Comparison of ENCODE assay signal across 24 mouse cellular contexts in genomic region chr6:31086798-31087360, GRCm38 (mm10).
DNase-seq lines count a peak whose midpoint lies in the region; ATAC-seq and TF ChIP-seq lines count a peak whose summit lies in the region.
"Had no signal": no experiment of that assay in that cellular context is flagged by ENCODE, and none has a peak within 500 bp of the region (broad histone marks: within the 10 kb centered on the region; RNA-seq: fewer than 3 reads in every experiment).

No protein-coding gene starts in this region.

- no peaks in the 10 kb centered on the region for H3K27me3 ChIP-seq in forebrain, embryonic 13.5 days
- H3K27me3 ChIP-seq in forebrain, embryonic 15.5 days, result no peaks in the 10 kb centered on the region
- H3K27me3 ChIP-seq in lung, embryonic 15.5 days, result no peaks in the 10 kb centered on the region
- no peaks in the 10 kb centered on the region for H3K27me3 ChIP-seq in myocyte (ENCODE audit: control insufficient read depth, insufficient read depth, insufficient read length)
- H3K27me3 ChIP-seq: CH12.LX; embryonic facial prominence, embryonic 13.5 days; neural tube, embryonic 15.5 days had no signal

- peaks cover 57% of the 10 kb centered on the region for H3K79me2 ChIP-seq in myocyte (ENCODE audit: control insufficient read depth, insufficient read depth)

- H3K4me2 ChIP-seq in forebrain, embryonic 13.5 days, result peak overlapping the region; percentile 62
- H3K4me2 ChIP-seq in forebrain, embryonic 15.5 days (replicated peaks), result no peak overlapping the region
- H3K4me2 ChIP-seq in lung, embryonic 15.5 days, result 0 out of 2 replicates have a peak overlapping the region, but pooled peaks have one; percentile 1
- H3K4me2 ChIP-seq in myocyte (ENCODE audit: low read depth), result peak overlapping the region; percentile 92
- H3K4me2 ChIP-seq: embryonic facial prominence, embryonic 13.5 days; heart, embryonic 11.5 days; neural tube, embryonic 15.5 days had no signal

- 0 out of 2 replicates have a peak overlapping the region, but pooled peaks have one; percentile 13 for H3K9ac ChIP-seq in forebrain, embryonic 13.5 days
- H3K9ac ChIP-seq in forebrain, embryonic 15.5 days (replicated peaks), result no peak overlapping the region
- H3K9ac ChIP-seq in lung, embryonic 15.5 days, result no peak overlapping the region
- H3K9ac ChIP-seq: embryonic facial prominence, embryonic 13.5 days; liver, embryonic 14.5 days; neural tube, embryonic 15.5 days had no signal

- no peak for ATAC-seq in forebrain, embryonic 13.5 days
- no peak for ATAC-seq in forebrain, embryonic 15.5 days (replicated peaks)
- ATAC-seq in lung, embryonic 15.5 days (ENCODE audit: borderline replicate concordance, extremely low read depth, low FRiP score, low TSS enrichment), result no peak
- ATAC-seq: hindbrain, embryonic 16.5 days; intestine, embryonic 16.5 days had no signal

- no peak overlapping the region for H3K4me3 ChIP-seq in forebrain, embryonic 13.5 days
- H3K4me3 ChIP-seq in forebrain, embryonic 15.5 days, result no peak overlapping the region
- no peak overlapping the region for H3K4me3 ChIP-seq in lung, embryonic 15.5 days
- H3K4me3 ChIP-seq in myocyte, result peak overlapping the region; percentile 34
- H3K4me3 ChIP-seq: embryonic facial prominence, embryonic 13.5 days; neural tube, embryonic 15.5 days had no signal

- peak overlapping the region; percentile 31 for H3ac ChIP-seq in myocyte (ENCODE audit: control insufficient read depth, insufficient read length)

- 70% methylated on average over 7 of the region's 7 CpGs for WGBS in forebrain, embryonic 13.5 days
- 64% methylated on average over 7 of the region's 7 CpGs for WGBS in forebrain, embryonic 15.5 days
- 57% methylated on average over 7 of the region's 7 CpGs for whole genome bisulfite sequencing in lung, embryonic 15.5 days

- TF ChIP-seq POLR2A in myocyte (IDR thresholded peaks at IDR 0.05; ENCODE audit: insufficient read length, low read depth), result no peak

- no peaks in the 10 kb centered on the region for H3K36me3 ChIP-seq in forebrain, embryonic 13.5 days (ENCODE audit: poor library complexity, severe bottlenecking)
- no peaks in the 10 kb centered on the region for H3K36me3 ChIP-seq in forebrain, embryonic 15.5 days
- no peaks in the 10 kb centered on the region for H3K36me3 ChIP-seq in lung, embryonic 15.5 days
- peaks cover 37% of the 10 kb centered on the region for H3K36me3 ChIP-seq in myocyte (ENCODE audit: control insufficient read depth, insufficient read depth)
- H3K36me3 ChIP-seq: embryonic facial prominence, embryonic 13.5 days; neural tube, embryonic 15.5 days had no signal

- no peak for DNase-seq in lung, postnatal 4 days
- peak; percentile 53 for DNase-seq in NIH3T3 (ENCODE audit: low read depth)
- DNase-seq in layer of hippocampus, postnatal 14 days (ENCODE audit: low spot score in 2 of 2), result no peak
- DNase-seq: adrenal gland, adult 2 months; cerebellum, adult 11-12 months; cerebellum, postnatal 25 days; gastrocnemius, postnatal 14 days; heart, adult 11 months; kidney, adult 9 months; kidney, postnatal 14 days; lung, postnatal 14 days; right cerebral cortex, adult 18-20 months had no signal

- no peak overlapping the region for H3K27ac ChIP-seq in forebrain, embryonic 13.5 days
- no peak overlapping the region for H3K27ac ChIP-seq in forebrain, embryonic 15.5 days (replicated peaks)
- 0 out of 2 replicates have a peak overlapping the region, but pooled peaks have one; percentile 77 for H3K27ac ChIP-seq in lung, embryonic 15.5 days
- H3K27ac ChIP-seq: liver, embryonic 14.5 days; neural tube, embryonic 15.5 days had no signal

- H3K4me1 ChIP-seq in forebrain, embryonic 13.5 days, result peaks cover 54% of the 10 kb centered on the region
- H3K4me1 ChIP-seq in forebrain, embryonic 15.5 days, result peaks cover 35% of the 10 kb centered on the region
- H3K4me1 ChIP-seq in lung, embryonic 15.5 days, result peaks cover 42% of the 10 kb centered on the region

- no peaks in the 10 kb centered on the region for H3K9me3 ChIP-seq in forebrain, embryonic 13.5 days (replicated peaks)
- no peaks in the 10 kb centered on the region for H3K9me3 ChIP-seq in forebrain, embryonic 15.5 days
- no peaks in the 10 kb centered on the region for H3K9me3 ChIP-seq in lung, embryonic 15.5 days
- H3K9me3 ChIP-seq: embryonic facial prominence, embryonic 13.5 days; G1E; neural tube, embryonic 15.5 days had no signal

TF ChIP-seq in myocyte, 11 proteins besides CTCF, POLR2A, EP300 and RAD21:
- no peak for TF ChIP-seq REST (IDR thresholded peaks at IDR 0.05; ENCODE audit: insufficient read depth, insufficient read length)
- no peak for TF ChIP-seq TCF12 (IDR thresholded peaks at IDR 0.05; ENCODE audit: insufficient read depth, poor library complexity, severe bottlenecking)
- no peak for TF ChIP-seq POLR2AphosphoS2 (IDR thresholded peaks at IDR 0.05; ENCODE audit: insufficient read length, low read depth)
- TF ChIP-seq E2F4 (IDR thresholded peaks at IDR 0.05; ENCODE audit: insufficient read depth), result no peak
- TF ChIP-seq TCF3 (IDR thresholded peaks at IDR 0.05; ENCODE audit: insufficient read length, low read depth), result no peak
- no peak for TF ChIP-seq USF1 (IDR thresholded peaks at IDR 0.05; ENCODE audit: low read depth)
- TF ChIP-seq CEBPB (IDR thresholded peaks at IDR 0.05; ENCODE audit: insufficient read depth, poor library complexity, severe bottlenecking), result no peak
TF ChIP-seq in myocyte: peak in this region for 0.
